Mouse (Mus musculus) kidney, adult 2 months (tissue): ENCODE results near the gene Chkb.

Experiments used
- CTCF ChIP-seq: fragments of 200-500 bp; conservative IDR thresholded peaks from 2 replicates; pipeline ENCODE4 v1.5.1; 2011; ENCODE audit warnings: low read depth, mild to moderate bottlenecking, control low read depth, low read length, moderate library complexity, mixed read lengths; ENCODE audit not compliant: insufficient read depth, insufficient read length
- POLR2A ChIP-seq: fragments of 200-500 bp; IDR thresholded peaks from one replicate; pipeline ENCODE4 v1.6.1; 2011; ENCODE audit warnings: low read depth, low read length, control low read depth

DNA sequence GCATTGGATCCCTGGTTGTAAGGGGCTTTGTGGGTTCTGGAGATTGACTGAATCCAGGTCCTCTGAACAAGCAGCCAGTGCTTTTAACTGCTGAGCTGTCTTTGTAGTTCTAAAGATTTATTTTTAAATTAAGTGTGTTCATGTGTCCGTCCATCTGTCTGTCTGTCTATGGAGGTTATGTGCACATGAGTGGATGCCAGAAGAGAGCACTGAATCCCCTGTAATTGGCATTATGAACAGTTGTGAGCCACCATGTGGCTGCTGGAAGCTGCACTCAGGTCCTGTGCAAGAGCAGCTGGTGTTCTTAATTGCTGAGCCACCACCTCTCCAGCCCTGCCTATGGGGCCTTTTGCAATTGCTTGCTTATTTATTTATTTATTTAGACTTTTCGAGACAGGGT lies 31.6 kb downstream of the Chkb start:
- TF ChIP-seq CTCF (no peak), POLR2A (no peak)
